Mouse (Mus musculus) A20 (cell line): ENCODE data around the gene Scgb1c1.

ENCODE experiments used
- DNase-seq: peaks from one replicate; pipeline ENCODE4 v3.0.0-alpha.2; 2011; ENCODE audit warnings: low read depth, low spot score

The Scgb1c1 gene

GRCm38 (mm10) chr7:140843806-140844205 lies 1.5 kb upstream of the Scgb1c1 start:
- DNase-seq = no peak

GRCm38 (mm10) chr7:140845683-140846082 lies 336 bp downstream of the Scgb1c1 start:
- DNase-seq = no peak

GRCm38 (mm10) chr7:140846676-140847075 lies 1.3 kb downstream of the Scgb1c1 start:
- DNase-seq = no peak

- DNase-seq = no peak
Observed at GRCm38 (mm10) chr7:140847755-140848580, 2.6 kb downstream of the Scgb1c1 start, which contains the start of gene Odf3. Odf3 (plus strand) TSS chr7:140847805.

- DNase-seq = no peak
Observed at GRCm38 (mm10) chr7:140848591-140848990, 3.2 kb downstream of the Scgb1c1 start.

- DNase-seq = no peak
Observed at GRCm38 (mm10) chr7:140851916-140852315, 6.6 kb downstream of the Scgb1c1 start.

GRCm38 (mm10) chr7:140853386-140853785 lies 8.0 kb downstream of the Scgb1c1 start:
- DNase-seq = no peak

GRCm38 (mm10) chr7:140854483-140854882 lies 9.1 kb downstream of the Scgb1c1 start:
- no peak for DNase-seq

- DNase-seq = no peak
Observed at GRCm38 (mm10) chr7:140855181-140855580, 9.8 kb downstream of the Scgb1c1 start.

GRCm38 (mm10) chr7:140855860-140856784 lies 10.8 kb downstream of the Scgb1c1 start, which contains the start of gene Gm45785:
Gm45785 (minus strand) TSS chr7:140856331.
- peak; percentile 95 for DNase-seq

- peak; percentile 89 for DNase-seq
Observed at GRCm38 (mm10) chr7:140856785-140857549, 11.6 kb downstream of the Scgb1c1 start, which contains the start of gene Ric8a. Ric8a (plus strand) TSS chr7:140856957.

GRCm38 (mm10) chr7:140857550-140858505 lies 12.5 kb downstream of the Scgb1c1 start, which contains the start of gene Bet1l:
Bet1l (minus strand) TSS chr7:140857577.
- no peak for DNase-seq

GRCm38 (mm10) chr7:140858746-140859145 lies 13.4 kb downstream of the Scgb1c1 start:
- no peak for DNase-seq

- no peak for DNase-seq
Observed at GRCm38 (mm10) chr7:140859997-140860396, 14.7 kb downstream of the Scgb1c1 start.

GRCm38 (mm10) chr7:140860728-140861127 lies 15.4 kb downstream of the Scgb1c1 start:
- DNase-seq = no peak

- DNase-seq = no peak
Observed at GRCm38 (mm10) chr7:140864761-140865160, 19.4 kb downstream of the Scgb1c1 start.

GRCm38 (mm10) chr7:140874224-140874623 lies 28.9 kb downstream of the Scgb1c1 start:
- no peak for DNase-seq

- DNase-seq = no peak
Observed at GRCm38 (mm10) chr7:140877364-140877763, 32.0 kb downstream of the Scgb1c1 start.

- DNase-seq = no peak
Observed at GRCm38 (mm10) chr7:140879355-140879754, 34.0 kb downstream of the Scgb1c1 start.

GRCm38 (mm10) chr7:140880419-140880818 lies 35.1 kb downstream of the Scgb1c1 start:
- DNase-seq = no peak
